Mouse (Mus musculus) embryonic fibroblast, embryonic 13.5 days (primary cell): Measurements from ENCODE around the gene Dync2h1. TPM values are rescaled to one million over a fixed set of nuclear protein-coding genes. Genes with fewer than 3 reads are reported as not detected.
"Not testable (repeated sequence)": the region's sequence is repeated elsewhere in the genome, so short reads cannot be mapped to it uniquely, and the experiment has no call there.

Experiments
- H3K27ac ChIP-seq: 2 replicates; pipeline ENCODE4 v1.5.1; 2012; ENCODE audit warnings: low read length, control low read depth, inconsistent platforms; ENCODE audit not compliant: insufficient read depth
- H3K4me1 ChIP-seq: 2 replicates; pipeline ENCODE4 v1.6.1; 2011; ENCODE audit warnings: low read length; ENCODE audit not compliant: control insufficient read depth, insufficient read depth
- H3K4me3 ChIP-seq: 2 replicates; pipeline ENCODE4 v1.5.1; 2011; ENCODE audit warnings: mild to moderate bottlenecking, control low read depth, low read length; ENCODE audit not compliant: insufficient read depth
- CTCF ChIP-seq: IDR thresholded peaks from 2 replicates; pipeline ENCODE4 v1.5.1; 2011; ENCODE audit warnings: mild to moderate bottlenecking, control low read depth, low read length, moderate library complexity, borderline replicate concordance; ENCODE audit not compliant: insufficient read depth
- POLR2A ChIP-seq: IDR thresholded peaks from 2 replicates; pipeline ENCODE4 v1.6.1; 2011; ENCODE audit warnings: low read depth, mild to moderate bottlenecking, control low read depth, low read length, moderate library complexity
- polyA plus RNA-seq: library from polyadenylated mRNA; stranded (reverse); fragments of >200 nt; gene quantifications from 2 replicates; pipeline ENCODE4 v1.2.4, GENCODE M21; 2011; ENCODE audit warnings: low read depth; ENCODE audit not compliant: missing spikeins, insufficient read length

The Dync2h1 gene
- 6.6 and 8.6 TPM in 2 replicates for polyA plus RNA-seq

DNA sequence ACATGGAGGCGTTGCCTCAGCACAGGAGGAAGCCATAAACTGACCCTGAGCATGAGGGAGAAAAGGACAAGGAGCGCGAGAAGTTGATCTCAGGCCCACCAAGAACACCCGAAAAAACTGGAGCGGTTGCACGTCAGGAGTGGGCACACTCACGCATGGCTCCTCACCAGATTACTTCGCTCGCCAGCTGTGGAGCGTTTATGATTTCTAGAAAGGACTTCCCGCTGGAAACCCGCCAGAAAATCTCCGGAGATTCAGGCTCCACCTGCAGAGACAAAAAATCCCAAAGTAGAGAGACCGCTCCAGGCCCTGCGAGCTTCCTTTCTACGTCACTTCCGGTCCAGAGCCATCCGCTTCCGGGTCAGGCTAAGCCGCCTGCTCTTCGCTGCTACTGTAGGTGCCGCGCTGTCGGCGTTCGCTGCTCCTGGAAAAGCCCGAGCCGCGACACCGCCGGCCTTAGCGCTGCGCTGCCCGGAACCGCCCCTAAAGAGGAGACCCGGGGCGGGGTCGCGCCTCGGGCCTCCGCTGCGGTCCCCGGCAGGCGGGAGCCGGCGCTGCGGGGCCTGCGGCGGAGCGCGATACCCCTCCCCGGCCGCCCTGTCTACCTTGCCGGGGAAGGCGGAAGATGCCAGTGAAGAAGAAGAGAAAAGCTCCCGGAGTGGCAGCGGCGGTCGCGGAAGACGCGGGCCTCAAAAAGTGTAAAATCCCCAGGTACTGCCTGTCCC lies at the start of gene Dync2h1, which contains the start of gene Dcun1d5:
Dync2h1 (minus strand) TSS at position 275 of the 725 bp plus-strand sequence.
Dcun1d5 (plus strand) TSS at position 349 of the 725 bp plus-strand sequence.
- TF ChIP-seq POLR2A (peak; percentile 85), CTCF (no peak)
- peak within 1 kb of the TSS; percentile 86 for H3K27ac ChIP-seq
- no peaks in the 10 kb centered on the region for H3K4me1 ChIP-seq
- peak within 1 kb of the TSS; percentile 97 for H3K4me3 ChIP-seq

GRCm38 (mm10) chr9:7221460-7221859 lies 37.2 kb upstream of the Dync2h1 start:
- Histone ChIP-seq H3K4me1 (no peaks in the 10 kb centered on the region), H3K4me3 (no peak overlapping the region), H3K27ac (no peak overlapping the region)
- TF ChIP-seq CTCF = no peak
- no peak for TF ChIP-seq POLR2A

- Histone ChIP-seq H3K4me1 (no peaks in the 10 kb centered on the region), H3K27ac (no peak overlapping the region), H3K4me3 (no peak overlapping the region)
- TF ChIP-seq CTCF (no peak), POLR2A (no peak)
Observed at GRCm38 (mm10) chr9:7221024-7221423, 36.8 kb upstream of the Dync2h1 start.

DNA sequence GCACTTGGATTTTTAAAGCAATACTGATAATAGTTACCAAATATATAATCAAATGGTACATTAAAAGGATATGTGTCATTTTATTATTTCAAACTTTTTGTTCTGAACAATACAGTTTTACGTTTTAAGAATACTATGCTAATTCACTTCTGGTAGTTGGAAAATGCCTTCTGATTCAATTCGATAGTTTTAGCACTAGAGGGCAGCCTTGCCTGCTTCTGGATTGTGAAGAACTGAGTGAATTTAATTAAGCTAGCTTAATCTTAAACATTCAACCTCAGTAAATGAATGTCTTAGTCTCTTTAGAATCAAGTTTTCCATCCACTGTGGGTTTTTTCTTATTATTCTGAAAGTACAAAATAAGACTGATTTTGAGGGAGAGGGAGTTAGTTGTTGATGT lies 32.0 kb upstream of the Dync2h1 start:
- no peak overlapping the region for H3K4me3 ChIP-seq
- TF ChIP-seq POLR2A (no peak), CTCF (no peak)
- no peak overlapping the region for H3K27ac ChIP-seq
- H3K4me1 ChIP-seq = no peaks in the 10 kb centered on the region

DNA sequence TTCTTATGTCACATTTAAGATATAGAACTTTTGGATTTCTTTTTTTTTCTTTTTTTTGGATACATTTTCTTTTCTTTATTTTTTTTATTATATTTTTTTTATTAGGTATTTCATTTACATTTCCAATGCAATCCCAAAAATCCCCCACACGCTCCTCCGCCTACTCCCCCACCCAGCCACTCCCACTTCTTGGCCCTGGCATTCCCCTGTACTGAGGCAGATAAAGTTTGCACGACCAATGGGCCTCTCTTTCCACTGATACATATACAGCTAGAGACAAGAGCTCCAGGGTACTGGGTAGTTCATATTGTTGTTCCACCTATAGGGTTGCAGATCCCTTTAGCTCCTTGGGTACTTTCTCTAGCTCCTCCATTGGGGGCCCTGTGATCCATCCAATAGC lies 6.4 kb upstream of the Dync2h1 start:
- H3K27ac ChIP-seq, H3K4me1 ChIP-seq, H3K4me3 ChIP-seq: not testable (repeated sequence)

GRCm38 (mm10) chr9:7184897-7185291 lies 648 bp upstream of the Dync2h1 start:
- H3K27ac ChIP-seq = peak overlapping the region; percentile 32
- peak overlapping the region; percentile 97 for H3K4me3 ChIP-seq
- no peak for TF ChIP-seq CTCF
- no peak for TF ChIP-seq POLR2A
- H3K4me1 ChIP-seq = no peaks in the 10 kb centered on the region

GRCm38 (mm10) chr9:7176618-7177610 lies 7.3 kb downstream of the Dync2h1 start:
- TF ChIP-seq CTCF = no peak
- TF ChIP-seq POLR2A = peak; percentile 46
- Histone ChIP-seq H3K4me3 (peak overlapping the region; percentile 58), H3K27ac (no peak overlapping the region), H3K4me1 (no peaks in the 10 kb centered on the region; the same call in 1 of the 2 replicates)

- no peak overlapping the region for H3K4me3 ChIP-seq
- H3K4me1 ChIP-seq = no peaks in the 10 kb centered on the region; the same call in 1 of the 2 replicates
- TF ChIP-seq CTCF (no peak), POLR2A (no peak)
- no peak overlapping the region for H3K27ac ChIP-seq
Observed at GRCm38 (mm10) chr9:7173756-7174155, 10.5 kb downstream of the Dync2h1 start.

GRCm38 (mm10) chr9:7167339-7167998 lies 16.8 kb downstream of the Dync2h1 start:
- H3K27ac ChIP-seq = no peak overlapping the region
- no peak for TF ChIP-seq POLR2A
- no peak for TF ChIP-seq CTCF
- no peaks in the 10 kb centered on the region for H3K4me1 ChIP-seq
- H3K4me3 ChIP-seq = no peak overlapping the region

DNA sequence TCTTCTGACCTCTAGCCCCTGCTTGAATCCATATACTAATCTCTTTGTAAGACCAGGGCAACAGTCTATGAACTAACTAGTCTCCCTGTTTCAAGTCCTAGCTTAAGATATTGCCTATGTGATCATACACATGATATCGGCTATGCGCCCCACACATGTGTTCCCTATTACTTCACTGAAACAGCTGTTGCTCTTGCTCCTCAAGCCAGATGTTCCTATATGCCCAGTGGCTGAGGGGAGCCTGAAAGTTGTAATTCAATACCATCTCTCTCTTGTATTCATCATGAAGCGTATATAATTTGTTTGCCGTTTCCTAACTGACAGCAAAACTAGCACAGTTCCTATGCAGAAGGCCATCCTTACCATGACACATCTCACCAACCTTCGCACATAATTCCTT lies 23.6 kb downstream of the Dync2h1 start:
- Histone ChIP-seq H3K4me1 (no peaks in the 10 kb centered on the region), H3K27ac (no peak overlapping the region), H3K4me3 (no peak overlapping the region)
- TF ChIP-seq CTCF (no peak), POLR2A (no peak)
